Mouse (Mus musculus) intestine, embryonic 16.5 days (tissue): ENCODE measurements around the gene Olfr1411. TPM values are rescaled to one million over a fixed set of nuclear protein-coding genes. Genes with fewer than 3 reads are reported as not detected.

Source experiments
- ATAC-seq: fragments of 200-750 bp; cut with Nextera tagmentation; 2 replicates; pipeline ENCODE4 v1.8.0; 2017; ENCODE audit warnings: moderate TSS enrichment, moderate library complexity
- H3K27ac ChIP-seq: fragments of 300-500 bp; sonication (generic); 2 replicates; pipeline ENCODE4 v1.5.1; 2014; ENCODE audit warnings: mild to moderate bottlenecking, low read length
- H3K27me3 ChIP-seq: fragments of 300-500 bp; sonication (generic); replicated peaks from 2 replicates; pipeline ENCODE4 v1.6.1; 2014; ENCODE audit warnings: low read length, control low read depth, mixed read lengths; ENCODE audit not compliant: control insufficient read depth, insufficient read depth
- H3K36me3 ChIP-seq: fragments of 300-500 bp; sonication (generic); 2 replicates; pipeline ENCODE4 v1.6.1; 2014; ENCODE audit warnings: low read length, control low read depth; ENCODE audit not compliant: control insufficient read depth, insufficient read depth
- H3K4me1 ChIP-seq: fragments of 300-500 bp; sonication (generic); 2 replicates; pipeline ENCODE4 v1.6.1; 2014; ENCODE audit warnings: low read length, control low read depth, mixed read lengths; ENCODE audit not compliant: control insufficient read depth, insufficient read depth
- H3K4me2 ChIP-seq: fragments of 300-500 bp; sonication (generic); 2 replicates; pipeline ENCODE4 v1.6.1; 2014; ENCODE audit warnings: low read depth, low read length, control low read depth
- H3K4me3 ChIP-seq: fragments of 300-500 bp; sonication (generic); 2 replicates; pipeline ENCODE4 v1.5.1; 2014; ENCODE audit warnings: mild to moderate bottlenecking, low read length
- H3K9ac ChIP-seq: fragments of 300-500 bp; sonication (generic); 2 replicates; pipeline ENCODE4 v1.6.1; 2014; ENCODE audit warnings: low read depth, low read length
- H3K9me3 ChIP-seq: fragments of 300-500 bp; sonication (generic); 2 replicates; pipeline ENCODE4 v1.6.1; 2016; ENCODE audit warnings: low read length, control low read depth; ENCODE audit not compliant: control insufficient read depth
- WGBS: fragments of 180-500 bp; shearing (Covaris S2); extraction: QIAGEN DNeasy Blood & Tissue Kit; methylation state at CpG from one replicate; pipeline ENCODE4 v1.1.7; 2014; 5-methylcytosine and 5-hydroxymethylcytosine counted together
- polyA plus RNA-seq: library from polyadenylated mRNA; unstranded; fragments of >200 nt; fragmentation: Nextera tagmentation; extraction: Ambion mirVana; gene quantifications from 2 replicates; pipeline ENCODE4 v1.2.1, GENCODE M21; 2015

Olfr1411 gene
- polyA plus RNA-seq, result not detected in 2 replicates

GRCm38 (mm10) chr1:92594111-92594510, at the start of gene Olfr1411:
Gene Olfr1411, plus strand, starts transcription at chr1:92594411.
- H3K4me2 ChIP-seq, result no peak within 1 kb of the TSS
- no peaks in the 10 kb centered on the region for H3K27me3 ChIP-seq
- ATAC-seq, result no peak
- no peaks in the 10 kb centered on the region for H3K4me1 ChIP-seq
- H3K36me3 ChIP-seq, result no peaks in the 10 kb centered on the region
- no peak within 1 kb of the TSS for H3K4me3 ChIP-seq
- no peak within 1 kb of the TSS for H3K27ac ChIP-seq
- H3K9ac ChIP-seq, result no peak within 1 kb of the TSS
- no peaks in the 10 kb centered on the region for H3K9me3 ChIP-seq

- Histone ChIP-seq H3K36me3 (no peaks in the 10 kb centered on the region), H3K4me2 (no peak overlapping the region), H3K4me3 (no peak overlapping the region), H3K27ac (no peak overlapping the region), H3K9ac (no peak overlapping the region), H3K4me1 (no peaks in the 10 kb centered on the region), H3K27me3 (no peaks in the 10 kb centered on the region), H3K9me3 (no peaks in the 10 kb centered on the region)
- ATAC-seq, result no peak
- 80% methylated on average over 2 of the region's 2 CpGs for WGBS
Measured at GRCm38 (mm10) chr1:92545929-92546328, 48.3 kb upstream of the Olfr1411 start.

DNA sequence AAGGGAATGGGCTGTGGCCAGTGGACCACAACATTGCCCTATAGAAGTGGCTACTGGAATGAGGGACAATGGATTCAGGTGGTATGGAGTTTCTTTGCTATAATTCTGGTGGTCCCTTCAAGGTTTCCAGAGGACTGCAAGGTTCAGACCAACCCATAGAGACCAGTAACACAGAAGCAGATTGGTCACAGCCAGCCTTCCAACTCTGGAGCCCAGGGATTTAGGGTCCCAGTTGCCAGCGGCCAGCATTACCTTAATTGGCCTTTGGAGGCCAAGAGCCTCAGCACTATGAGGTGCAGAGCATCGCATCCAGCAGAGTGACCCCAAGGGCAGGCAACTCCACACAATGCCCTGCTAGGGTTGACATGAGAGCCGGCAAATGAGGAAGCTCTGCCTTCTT, 23.2 kb upstream of the Olfr1411 start, which contains the start of gene Olfr1413:
Gene Olfr1413 (plus strand): TSS at position 301 of the 400 bp plus-strand sequence.
- Histone ChIP-seq H3K4me3 (no peak within 1 kb of the TSS), H3K27ac (no peak within 1 kb of the TSS), H3K36me3 (no peaks in the 10 kb centered on the region), H3K4me1 (no peaks in the 10 kb centered on the region), H3K27me3 (no peaks in the 10 kb centered on the region), H3K9ac (no peak within 1 kb of the TSS), H3K9me3 (no peaks in the 10 kb centered on the region), H3K4me2 (no peak within 1 kb of the TSS)
- ATAC-seq, result no peak
- 87% methylated on average over 3 of the region's 3 CpGs for WGBS

DNA sequence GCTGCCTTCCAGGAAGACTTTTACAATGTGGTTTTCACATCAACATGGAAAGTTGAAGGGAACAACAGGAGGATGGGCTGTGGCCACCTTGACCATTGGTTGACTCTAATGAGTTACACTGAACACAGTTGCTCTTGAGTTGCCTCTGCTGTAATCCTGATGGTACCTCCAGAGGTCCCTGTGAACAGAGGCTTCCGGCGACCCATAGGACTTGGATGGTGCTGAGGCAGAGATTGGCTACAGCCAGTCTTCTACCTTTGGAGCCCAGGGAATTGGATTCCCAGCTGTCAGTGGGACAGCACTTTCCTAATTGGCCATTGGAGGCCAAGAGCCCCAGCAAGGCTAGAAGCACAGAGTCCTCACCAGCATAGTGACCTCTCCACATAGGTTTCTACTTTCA, 8.7 kb upstream of the Olfr1411 start, which contains the start of gene Olfr1412:
Gene Olfr1412 (plus strand): TSS at position 301 of the 400 bp plus-strand sequence.
- Histone ChIP-seq H3K9ac (no peak within 1 kb of the TSS), H3K9me3 (no peaks in the 10 kb centered on the region), H3K27ac (no peak within 1 kb of the TSS), H3K4me2 (no peak within 1 kb of the TSS), H3K27me3 (no peaks in the 10 kb centered on the region), H3K4me1 (no peaks in the 10 kb centered on the region), H3K4me3 (no peak within 1 kb of the TSS), H3K36me3 (no peaks in the 10 kb centered on the region)
- no peak for ATAC-seq
- 88% methylated on average over 2 of the region's 2 CpGs for WGBS

- 65% methylated on average over 3 of the region's 3 CpGs for WGBS
- ATAC-seq, result peak; percentile 65; the same call in 1 of the 2 replicates
Measured at GRCm38 (mm10) chr1:92596019-92596418, 1.8 kb downstream of the Olfr1411 start.

DNA sequence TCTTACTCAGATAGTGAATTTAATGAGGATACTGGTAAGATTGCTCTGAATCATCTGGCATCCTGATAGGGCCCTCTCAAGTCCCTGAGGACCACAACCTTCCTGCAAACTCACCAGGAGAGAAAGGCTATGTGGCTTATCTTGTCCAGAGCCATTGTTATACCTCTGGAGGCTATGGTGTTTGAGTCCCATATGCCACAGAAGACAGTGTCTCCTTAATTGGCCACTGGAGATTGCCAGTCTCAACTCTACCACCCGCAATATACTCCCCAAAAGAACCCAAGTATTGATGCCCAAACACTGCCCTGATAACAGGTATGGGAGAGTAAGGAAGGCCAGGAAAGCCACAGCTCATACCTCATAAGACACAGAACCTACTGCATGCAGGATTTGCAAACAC, 11.3 kb downstream of the Olfr1411 start, which contains the start of gene Olfr1410:
Gene Olfr1410 (plus strand): TSS at position 301 of the 400 bp plus-strand sequence.
- ATAC-seq, result no peak

More at GRCm38 (mm10) chr1:92596019-92596418, 1.8 kb downstream of the Olfr1411 start:
- H3K4me3 ChIP-seq, result no peak overlapping the region
- H3K9ac ChIP-seq, result no peak overlapping the region
- no peaks in the 10 kb centered on the region for H3K27me3 ChIP-seq
- no peak overlapping the region for H3K27ac ChIP-seq
- no peak overlapping the region for H3K4me2 ChIP-seq
- no peaks in the 10 kb centered on the region for H3K36me3 ChIP-seq
- H3K4me1 ChIP-seq, result no peaks in the 10 kb centered on the region
- no peaks in the 10 kb centered on the region for H3K9me3 ChIP-seq

GRCm38 (mm10) chr1:92607711-92608110, 13.5 kb downstream of the Olfr1411 start:
- no peaks in the 10 kb centered on the region for H3K9me3 ChIP-seq
- no peak for ATAC-seq
- no peaks in the 10 kb centered on the region for H3K4me1 ChIP-seq
- no peak overlapping the region for H3K4me2 ChIP-seq
- no peak overlapping the region for H3K9ac ChIP-seq
- WGBS, result 78% methylated on average over 4 of the region's 4 CpGs
- no peaks in the 10 kb centered on the region; the same call in 1 of the 2 replicates for H3K27me3 ChIP-seq
- no peaks in the 10 kb centered on the region for H3K36me3 ChIP-seq
- no peak overlapping the region for H3K27ac ChIP-seq
- no peak overlapping the region for H3K4me3 ChIP-seq

More for the DNA sequence above, 11.3 kb downstream of the Olfr1411 start, which contains the start of gene Olfr1410:
- no peaks in the 10 kb centered on the region for H3K4me1 ChIP-seq
- H3K4me3 ChIP-seq, result no peak within 1 kb of the TSS
- H3K27me3 ChIP-seq, result no peaks in the 10 kb centered on the region; the same call in 1 of the 2 replicates
- H3K36me3 ChIP-seq, result no peaks in the 10 kb centered on the region
- H3K4me2 ChIP-seq, result no peak within 1 kb of the TSS
- H3K27ac ChIP-seq, result no peak within 1 kb of the TSS
- WGBS, result 86% methylated on average over 1 of the region's 1 CpGs
- H3K9me3 ChIP-seq, result no peaks in the 10 kb centered on the region
- no peak within 1 kb of the TSS for H3K9ac ChIP-seq

- H3K4me1 ChIP-seq, result no peaks in the 10 kb centered on the region
- no peak overlapping the region for H3K4me3 ChIP-seq
- no peak overlapping the region for H3K9ac ChIP-seq
- ATAC-seq, result no peak
- H3K4me2 ChIP-seq, result no peak overlapping the region
- no peaks in the 10 kb centered on the region for H3K36me3 ChIP-seq
- no peak overlapping the region for H3K27ac ChIP-seq
- no peaks in the 10 kb centered on the region; the same call in 1 of the 2 replicates for H3K27me3 ChIP-seq
- WGBS, result 5% methylated on average over 5 of the region's 5 CpGs
- no peaks in the 10 kb centered on the region for H3K9me3 ChIP-seq
Measured at GRCm38 (mm10) chr1:92611008-92611407, 16.8 kb downstream of the Olfr1411 start.

- Histone ChIP-seq H3K27ac (no peak overlapping the region), H3K27me3 (no peaks in the 10 kb centered on the region), H3K36me3 (no peaks in the 10 kb centered on the region), H3K9ac (no peak overlapping the region), H3K9me3 (no peaks in the 10 kb centered on the region), H3K4me3 (no peak overlapping the region), H3K4me1 (no peaks in the 10 kb centered on the region), H3K4me2 (no peak overlapping the region)
- no peak for ATAC-seq
- WGBS, result 46% methylated on average over 4 of the region's 4 CpGs
Measured at GRCm38 (mm10) chr1:92613175-92613574, 19.0 kb downstream of the Olfr1411 start.

DNA sequence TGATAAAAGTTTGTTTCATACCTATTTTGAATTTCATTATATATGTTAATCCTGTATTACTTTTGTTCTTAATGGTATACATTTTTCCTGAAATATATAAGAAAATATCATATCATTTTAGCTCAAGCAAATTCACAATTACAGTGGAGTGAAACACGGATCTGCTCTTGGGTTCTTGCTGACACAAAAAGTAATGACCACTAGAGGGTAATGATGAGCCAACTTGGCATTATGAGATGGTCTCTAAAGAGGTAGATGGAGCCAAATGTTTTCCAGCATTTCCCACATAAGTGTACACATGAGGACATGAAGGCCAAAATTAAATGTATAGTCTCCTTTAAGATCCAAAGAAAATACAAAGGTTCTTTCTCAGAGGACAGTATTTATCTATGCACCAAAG, 20.3 kb downstream of the Olfr1411 start:
- H3K9ac ChIP-seq, result no peak overlapping the region
- no peak overlapping the region for H3K4me3 ChIP-seq

More for the DNA sequence above, 20.3 kb downstream of the Olfr1411 start:
- 4% methylated on average over 1 of the region's 1 CpGs for WGBS
- no peak overlapping the region for H3K27ac ChIP-seq
- no peaks in the 10 kb centered on the region for H3K4me1 ChIP-seq
- no peak overlapping the region for H3K4me2 ChIP-seq
- no peak for ATAC-seq
- no peaks in the 10 kb centered on the region for H3K27me3 ChIP-seq
- H3K9me3 ChIP-seq, result no peaks in the 10 kb centered on the region
- no peaks in the 10 kb centered on the region for H3K36me3 ChIP-seq
